Mouse (Mus musculus) heart, embryonic 11.5 days (tissue): Measurements from ENCODE around the gene Jak3. TPM values are rescaled to one million over a fixed set of nuclear protein-coding genes. Genes with fewer than 3 reads are reported as not detected.

ENCODE experiments used
- ATAC-seq: fragments of 200-750 bp; cut with Nextera tagmentation; replicated peaks from 2 replicates; pipeline ENCODE4 v1.8.0; 2017; ENCODE audit warnings: moderate library complexity; ENCODE audit not compliant: insufficient number of reproducible peaks, low FRiP score, low TSS enrichment
- H3K27ac ChIP-seq: fragments of 300-500 bp; sonication (generic); 2 replicates; pipeline ENCODE4 v1.5.1; 2014; ENCODE audit warnings: mild to moderate bottlenecking, low read depth, low read length
- H3K27me3 ChIP-seq: fragments of 300-500 bp; sonication (generic); 2 replicates; pipeline ENCODE4 v1.6.1; 2014; ENCODE audit warnings: mild to moderate bottlenecking, low read length, mixed read lengths; ENCODE audit not compliant: control insufficient read depth, insufficient read depth
- H3K36me3 ChIP-seq: fragments of 300-500 bp; sonication (generic); 2 replicates; pipeline ENCODE4 v1.6.1; 2014; ENCODE audit warnings: mild to moderate bottlenecking, low read length, moderate library complexity, mixed read lengths; ENCODE audit not compliant: control insufficient read depth, insufficient read depth
- H3K4me1 ChIP-seq: fragments of 300-500 bp; sonication (generic); 2 replicates; pipeline ENCODE4 v1.6.1; 2014; ENCODE audit warnings: low read length; ENCODE audit not compliant: control insufficient read depth, insufficient read depth
- H3K4me2 ChIP-seq: fragments of 300-500 bp; sonication (generic); 2 replicates; pipeline ENCODE4 v1.6.1; 2014; ENCODE audit warnings: mild to moderate bottlenecking, moderate library complexity
- H3K4me3 ChIP-seq: fragments of 300-500 bp; sonication (generic); 2 replicates; pipeline ENCODE4 v1.5.1; 2014; ENCODE audit warnings: low read depth, low read length
- H3K9ac ChIP-seq: fragments of 300-500 bp; sonication (generic); 2 replicates; pipeline ENCODE4 v1.6.1; 2014; ENCODE audit warnings: mild to moderate bottlenecking, low read depth, low read length, moderate library complexity
- H3K9me3 ChIP-seq: fragments of 300-500 bp; sonication (generic); replicated peaks from 2 replicates; pipeline ENCODE4 v1.6.1; 2016; ENCODE audit warnings: low read length; ENCODE audit not compliant: control insufficient read depth
- WGBS: fragments of 180-500 bp; shearing (Covaris S2); extraction: QIAGEN DNeasy Blood & Tissue Kit; methylation state at CpG from one replicate; pipeline ENCODE4 v1.1.7; 2014; ENCODE audit not compliant: insufficient replicate concordance; 5-methylcytosine and 5-hydroxymethylcytosine counted together
- polyA plus RNA-seq: library from polyadenylated mRNA; unstranded; fragments of >200 nt; fragmentation: Nextera tagmentation; extraction: Ambion mirVana; gene quantifications from 2 replicates; pipeline ENCODE4 v1.2.1, GENCODE M21; 2014

Gene Jak3
- 4.9 and 5.3 TPM in 2 replicates for polyA plus RNA-seq

DNA sequence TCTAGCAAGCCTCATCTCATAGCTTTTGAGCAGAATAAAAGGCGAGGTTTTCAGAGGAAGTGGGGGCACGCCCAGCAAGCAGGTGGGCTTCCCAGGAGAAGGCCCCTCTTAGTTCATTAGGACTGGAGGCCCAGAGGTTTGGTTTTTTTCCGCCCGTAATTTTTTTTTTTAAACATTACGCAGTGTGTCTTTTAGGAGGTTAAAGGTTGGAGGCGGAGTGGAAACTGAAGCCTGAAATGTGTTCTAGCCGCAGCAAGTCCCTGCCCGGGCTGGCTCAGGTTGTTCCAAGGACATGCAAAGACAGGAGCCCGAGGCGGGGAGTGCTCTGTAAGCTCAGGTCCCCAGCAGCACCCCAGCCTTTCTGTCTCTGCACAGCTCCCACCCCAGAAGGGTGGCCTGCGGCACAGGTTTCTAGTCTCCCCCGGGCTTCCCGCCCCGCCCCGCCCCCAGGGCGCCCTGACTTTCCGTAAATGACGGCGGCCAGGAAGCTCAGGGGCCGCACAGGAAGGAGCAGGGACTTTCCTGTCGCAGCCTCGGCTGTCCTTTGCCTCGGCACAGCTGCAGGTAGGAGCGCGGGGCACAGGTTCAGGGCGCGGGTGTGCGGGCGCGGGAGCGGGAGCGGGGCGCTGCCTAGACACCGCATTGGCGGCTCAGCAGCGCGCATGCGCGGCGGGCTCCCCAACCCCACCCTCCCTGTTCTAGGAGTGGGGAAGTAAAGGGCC lies at the start of gene Jak3:
Gene Jak3, plus strand, starts transcription at position 277 of the 722 bp plus-strand sequence.
- peak within 1 kb of the TSS; percentile 62 for H3K27ac ChIP-seq
- H3K9ac ChIP-seq: peak within 1 kb of the TSS; percentile 89
- H3K4me3 ChIP-seq: peak within 1 kb of the TSS; percentile 80
- ATAC-seq: 0 out of 2 replicates have a peak, but pooled peaks have one; percentile 19
- WGBS: 2% methylated on average over 40 of the region's 40 CpGs
- peaks cover 48% of the 10 kb centered on the region for H3K27me3 ChIP-seq
- peaks cover 23% of the 10 kb centered on the region for H3K4me1 ChIP-seq
- peak within 1 kb of the TSS; percentile 93 for H3K4me2 ChIP-seq
- no peaks in the 10 kb centered on the region for H3K9me3 ChIP-seq
- no peaks in the 10 kb centered on the region for H3K36me3 ChIP-seq

DNA sequence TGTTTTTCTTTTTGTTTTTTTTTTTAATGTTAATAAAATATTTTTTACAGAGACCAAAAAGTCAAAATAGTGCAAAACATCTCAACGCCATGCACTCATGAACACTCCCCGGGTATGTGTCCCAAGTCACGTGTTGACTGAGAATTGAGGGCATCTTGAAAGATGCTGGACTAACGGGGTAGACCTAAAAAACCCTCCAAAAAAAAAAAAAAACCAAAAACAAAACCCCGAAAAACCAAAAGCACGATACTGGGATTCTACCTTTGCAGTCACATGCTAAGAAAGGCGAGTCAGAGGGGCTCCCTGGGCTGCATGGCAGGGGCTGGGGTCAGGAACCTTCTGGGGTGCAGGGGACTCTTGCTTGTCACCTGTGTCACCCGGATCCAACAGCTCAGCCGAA lies 49.3 kb upstream of the Jak3 start:
- H3K4me1 ChIP-seq: peaks cover 13% of the 10 kb centered on the region

DNA sequence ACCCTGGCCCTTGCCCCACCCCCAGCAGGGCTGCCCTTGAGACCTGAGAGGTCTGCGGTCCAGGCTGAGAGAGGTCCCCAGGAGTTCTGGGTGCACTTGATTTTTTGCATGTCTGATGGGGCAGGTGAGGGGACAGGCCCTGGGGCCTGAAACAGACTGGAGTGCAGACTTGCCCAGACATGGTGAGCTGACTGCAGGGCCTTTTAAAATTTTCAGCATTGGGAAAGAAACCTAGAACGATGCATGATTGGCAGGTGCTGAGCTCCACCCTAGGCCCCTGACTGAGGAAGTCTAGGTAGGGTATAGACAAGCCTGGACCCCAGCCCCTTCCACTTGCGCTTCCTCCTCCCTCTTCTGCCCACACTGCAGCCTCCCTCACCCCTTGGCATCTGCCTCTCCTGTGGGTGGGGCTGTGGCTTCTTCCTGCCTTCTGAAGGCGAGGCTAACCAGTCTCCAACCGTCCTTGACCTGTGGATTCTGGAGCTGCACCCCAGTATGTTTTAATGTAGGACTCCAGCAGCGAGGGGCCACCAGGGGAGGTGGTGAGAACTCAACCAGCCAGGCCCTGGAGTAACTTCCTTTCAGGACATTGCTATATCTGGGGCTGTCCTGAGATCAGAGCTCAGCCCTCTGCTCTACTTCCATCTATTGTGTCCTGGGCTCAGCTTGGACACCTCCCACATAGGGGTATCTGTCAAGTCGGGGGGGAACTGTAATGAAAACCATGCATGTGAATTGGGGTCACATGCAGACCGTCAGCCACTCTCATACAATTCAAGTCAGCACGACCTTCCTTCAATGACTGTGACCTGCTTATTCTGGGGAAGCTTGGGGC lies 48.6 kb upstream of the Jak3 start:
- Histone ChIP-seq H3K9ac (no peak overlapping the region), H3K27ac (peak overlapping the region; percentile 47), H3K36me3 (peaks cover 29% of the 10 kb centered on the region), H3K4me3 (no peak overlapping the region), H3K4me2 (no peak overlapping the region), H3K27me3 (peaks cover 25% of the 10 kb centered on the region), H3K4me1 (peaks cover 13% of the 10 kb centered on the region), H3K9me3 (peaks cover 16% of the 10 kb centered on the region)
- WGBS: 47% methylated on average over 9 of the region's 9 CpGs
- ATAC-seq: no peak

More for the DNA sequence above, 49.3 kb upstream of the Jak3 start:
- Histone ChIP-seq H3K9ac (no peak overlapping the region), H3K36me3 (peaks cover 37% of the 10 kb centered on the region), H3K9me3 (peaks cover 22% of the 10 kb centered on the region), H3K4me2 (no peak overlapping the region), H3K27me3 (peaks cover 19% of the 10 kb centered on the region), H3K4me3 (no peak overlapping the region), H3K27ac (peak overlapping the region; percentile 47; the same call in 1 of the 2 replicates)
- 87% methylated on average over 9 of the region's 9 CpGs for WGBS
- no peak for ATAC-seq

DNA sequence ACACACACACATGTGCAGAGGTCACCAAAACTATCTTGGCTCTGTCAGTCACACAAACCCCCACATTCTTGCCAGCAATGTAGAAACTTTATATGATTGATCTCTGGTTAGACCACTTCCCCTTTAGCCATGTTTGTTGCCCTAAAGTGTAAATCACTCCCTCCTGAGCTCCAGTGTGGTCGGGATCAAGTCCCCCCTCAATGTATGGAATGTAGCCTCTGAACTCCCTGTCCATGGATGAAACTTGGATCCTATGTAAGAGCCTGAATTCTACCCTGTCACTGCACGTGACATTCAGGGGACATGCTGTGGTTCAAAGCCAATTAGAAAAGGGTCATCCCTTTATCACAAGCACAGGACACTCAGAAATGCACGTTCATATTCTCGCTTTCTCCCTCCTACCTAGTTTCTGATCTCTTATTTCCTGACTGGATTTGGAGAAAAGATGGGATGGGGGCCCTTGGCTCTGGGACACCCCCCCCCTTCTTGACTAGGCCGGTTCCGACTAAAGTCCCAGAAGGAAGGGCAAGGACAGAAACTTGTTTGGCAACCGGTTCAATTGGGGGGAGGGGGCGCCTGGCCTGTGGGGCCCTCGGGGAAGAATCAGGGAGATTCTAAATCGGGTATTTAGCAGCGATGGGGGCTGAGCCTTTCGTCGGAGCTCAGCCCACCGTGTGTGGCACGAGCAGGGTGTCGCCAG lies 47.5 kb upstream of the Jak3 start:
- peak overlapping the region; percentile 78 for H3K9ac ChIP-seq
- H3K27me3 ChIP-seq: peaks cover 34% of the 10 kb centered on the region
- peaks cover 14% of the 10 kb centered on the region for H3K9me3 ChIP-seq
- H3K27ac ChIP-seq: peak overlapping the region; percentile 6
- H3K4me1 ChIP-seq: peaks cover 13% of the 10 kb centered on the region
- peaks cover 19% of the 10 kb centered on the region for H3K36me3 ChIP-seq
- peak overlapping the region; percentile 98 for H3K4me2 ChIP-seq
- no peak for ATAC-seq
- H3K4me3 ChIP-seq: peak overlapping the region; percentile 57
- WGBS: 7% methylated on average over 14 of the region's 16 CpGs

DNA sequence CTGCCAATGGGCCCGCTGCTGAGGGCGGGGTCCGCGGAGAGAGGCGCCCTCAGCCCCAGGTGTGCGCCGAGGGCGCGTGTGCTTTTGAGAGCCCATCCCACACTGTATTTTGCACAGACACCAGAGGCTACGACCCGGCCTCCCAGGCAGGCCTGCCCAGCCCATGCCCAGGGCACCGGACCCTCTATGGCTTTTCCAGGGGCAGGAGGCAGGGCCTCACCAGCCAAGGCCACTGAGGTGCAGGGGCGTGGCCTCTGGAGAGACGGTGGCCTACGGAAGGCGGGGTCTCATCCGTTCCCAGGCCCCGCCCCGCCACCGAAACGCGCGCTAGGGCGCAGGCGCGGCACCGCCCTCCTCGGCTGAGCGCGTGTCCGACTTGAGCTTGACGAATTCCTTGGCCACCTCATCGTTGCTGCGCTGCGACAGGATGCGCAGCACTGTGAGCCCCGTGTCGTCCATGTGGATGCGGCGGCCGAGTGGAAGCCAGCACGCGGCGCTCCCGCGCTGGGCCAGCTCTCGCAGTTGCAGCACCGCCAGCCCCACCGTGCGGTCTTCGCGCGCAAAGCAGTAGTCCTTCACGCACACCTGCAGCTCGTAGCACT lies 46.9 kb upstream of the Jak3 start:
- peak overlapping the region; percentile 98 for H3K4me2 ChIP-seq
- ATAC-seq: peak; percentile 84
- H3K9me3 ChIP-seq: peaks cover 11% of the 10 kb centered on the region
- H3K4me1 ChIP-seq: peaks cover 15% of the 10 kb centered on the region
- peaks cover 12% of the 10 kb centered on the region for H3K36me3 ChIP-seq
- H3K4me3 ChIP-seq: peak overlapping the region; percentile 57
- WGBS: under 1% methylated on average over 55 of the region's 55 CpGs
- H3K27me3 ChIP-seq: peaks cover 41% of the 10 kb centered on the region
- peak overlapping the region; percentile 6; the same call in 1 of the 2 replicates for H3K27ac ChIP-seq
- peak overlapping the region; percentile 78 for H3K9ac ChIP-seq

DNA sequence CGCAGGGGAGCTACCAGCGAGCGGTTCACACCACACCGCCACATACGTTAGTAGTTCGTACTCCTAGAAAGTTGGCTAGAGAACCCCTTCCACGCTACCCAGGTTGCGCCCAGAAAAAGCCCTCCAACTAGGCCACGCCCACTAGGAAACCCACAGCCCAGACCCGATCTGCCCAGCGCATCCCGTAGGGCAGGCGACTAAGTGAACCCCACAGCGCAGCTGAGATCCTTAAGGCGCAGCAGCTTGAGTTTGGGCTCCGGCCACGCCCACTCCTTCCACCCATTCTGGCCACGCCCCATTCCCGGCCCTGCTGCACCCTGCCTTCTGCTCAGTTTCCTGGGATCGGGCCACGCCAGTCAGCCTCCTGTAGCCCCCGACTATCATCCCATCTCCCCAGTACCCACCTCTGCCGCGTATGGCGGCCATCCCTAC lies 46.3 kb upstream of the Jak3 start:
- Histone ChIP-seq H3K4me1 (peaks cover 18% of the 10 kb centered on the region), H3K4me3 (peak overlapping the region; percentile 57), H3K9ac (peak overlapping the region; percentile 52), H3K4me2 (peak overlapping the region; percentile 98), H3K9me3 (peaks cover 11% of the 10 kb centered on the region), H3K36me3 (peaks cover 6% of the 10 kb centered on the region; the same call in 1 of the 2 replicates), H3K27ac (no peak overlapping the region), H3K27me3 (peaks cover 46% of the 10 kb centered on the region)
- ATAC-seq: peak; percentile 4; the same call in 1 of the 2 replicates
- WGBS: 4% methylated on average over 25 of the region's 25 CpGs

DNA sequence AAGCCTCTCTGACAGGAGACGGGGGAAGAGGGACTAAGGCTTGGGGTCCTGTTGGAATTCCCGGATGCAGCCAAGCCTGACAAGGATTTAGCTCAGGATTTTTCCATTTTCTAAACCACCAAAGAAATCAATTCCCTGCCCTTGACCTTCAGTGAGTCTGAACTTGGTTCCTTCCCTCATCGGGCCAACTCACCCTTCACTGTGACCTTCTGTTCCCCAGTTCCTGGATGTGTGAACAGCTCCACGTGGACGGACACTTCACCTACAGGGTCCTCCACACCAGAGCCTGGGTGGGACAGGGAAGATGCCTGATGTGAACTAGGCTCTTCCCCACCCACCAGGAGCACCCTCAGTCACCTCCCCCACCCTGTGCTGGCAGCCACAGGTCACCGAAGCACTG lies 45.3 kb upstream of the Jak3 start:
- peaks cover 55% of the 10 kb centered on the region for H3K27me3 ChIP-seq
- peaks cover 11% of the 10 kb centered on the region for H3K9me3 ChIP-seq
- no peak overlapping the region for H3K9ac ChIP-seq
- no peak overlapping the region for H3K27ac ChIP-seq
- H3K4me3 ChIP-seq: no peak overlapping the region
- H3K36me3 ChIP-seq: 0 out of 2 replicates have a peak, but pooled peaks cover 2% of the 10 kb centered on the region
- H3K4me1 ChIP-seq: peaks cover 18% of the 10 kb centered on the region
- ATAC-seq: no peak
- H3K4me2 ChIP-seq: no peak overlapping the region
- 78% methylated on average over 6 of the region's 6 CpGs for WGBS

DNA sequence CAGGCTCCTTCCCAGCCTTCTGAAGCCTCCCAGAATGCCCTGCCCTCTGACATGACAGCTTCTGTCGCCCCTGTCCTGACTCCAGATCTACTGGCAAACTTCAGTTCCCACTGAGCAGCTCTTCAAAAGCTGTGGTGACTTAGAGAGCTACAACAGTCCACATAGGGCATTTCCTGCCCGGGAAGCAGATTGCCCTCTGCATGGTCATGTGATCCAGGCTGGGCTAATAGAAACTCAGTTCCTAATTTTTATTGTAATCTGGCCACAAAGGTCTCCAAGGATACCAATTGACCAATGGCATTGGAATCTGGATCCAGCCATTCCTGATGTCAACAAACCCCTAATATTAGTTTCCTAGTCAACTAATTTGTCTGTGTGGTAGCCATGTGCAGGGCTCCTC lies 44.2 kb upstream of the Jak3 start:
- 52% methylated on average over 2 of the region's 2 CpGs for WGBS
- Histone ChIP-seq H3K36me3 (no peaks in the 10 kb centered on the region), H3K27ac (no peak overlapping the region), H3K4me1 (peaks cover 18% of the 10 kb centered on the region), H3K27me3 (peaks cover 59% of the 10 kb centered on the region), H3K4me3 (no peak overlapping the region), H3K4me2 (no peak overlapping the region), H3K9me3 (peaks cover 11% of the 10 kb centered on the region), H3K9ac (no peak overlapping the region)
- no peak for ATAC-seq
